Mouse (Mus musculus) ovary, postnatal 36 days (tissue): ENCODE measurements around the gene Tmprss11c.
"Not testable (repeated sequence)": the region's sequence is repeated elsewhere in the genome, so short reads cannot be mapped to it uniquely, and the experiment has no call there.

ENCODE experiments used
- DNase-seq: peaks from one replicate; pipeline ENCODE4 v3.0.0; 2022; ENCODE audit warnings: low spot score, mixed read lengths

Tmprss11c gene

GRCm38 (mm10) chr5:86289208-86289607 is at the start of gene Tmprss11c:
Gene Tmprss11c (minus strand): TSS chr5:86289308.
- DNase-seq = no peak

GRCm38 (mm10) chr5:86318018-86318956 is 29.2 kb upstream of the Tmprss11c start:
- DNase-seq = not testable (repeated sequence)

- DNase-seq = no peak
Measured at GRCm38 (mm10) chr5:86306116-86306515, 17.0 kb upstream of the Tmprss11c start.

- DNase-seq = no peak
Measured at GRCm38 (mm10) chr5:86303877-86304276, 14.8 kb upstream of the Tmprss11c start.

GRCm38 (mm10) chr5:86246559-86246958 is 42.5 kb downstream of the Tmprss11c start:
- no peak for DNase-seq

- no peak for DNase-seq
Measured at GRCm38 (mm10) chr5:86244880-86245279, 44.2 kb downstream of the Tmprss11c start.

GRCm38 (mm10) chr5:86244275-86244674 is 44.8 kb downstream of the Tmprss11c start:
- DNase-seq = no peak

GRCm38 (mm10) chr5:86227156-86227853 is 61.8 kb downstream of the Tmprss11c start:
- no peak for DNase-seq

GRCm38 (mm10) chr5:86197801-86198200 is 91.3 kb downstream of the Tmprss11c start, which contains the start of gene Gnrhr:
Gene Gnrhr (minus strand): TSS chr5:86197901.
- no peak for DNase-seq

- no peak for DNase-seq
Measured at GRCm38 (mm10) chr5:86191356-86191755, 97.8 kb downstream of the Tmprss11c start.

- DNase-seq = no peak
Measured at GRCm38 (mm10) chr5:86190770-86191169, 98.3 kb downstream of the Tmprss11c start.

GRCm38 (mm10) chr5:86190290-86190689 is 98.8 kb downstream of the Tmprss11c start:
- no peak for DNase-seq

GRCm38 (mm10) chr5:86187441-86187840 is 101.7 kb downstream of the Tmprss11c start:
- DNase-seq = peak; percentile 7
